Mouse (Mus musculus): Measurements from ENCODE around the gene Syt1. TPM values are rescaled to one million over a fixed set of nuclear protein-coding genes. Genes with fewer than 3 reads are reported as not detected.
A peak's percentile ranks its signal among the peaks of the same experiment; 100 is the strongest.

Syt1 gene
- total RNA-seq, 2 experiments from 2014 or later = 0.13 to 0.15 TPM

DNA sequence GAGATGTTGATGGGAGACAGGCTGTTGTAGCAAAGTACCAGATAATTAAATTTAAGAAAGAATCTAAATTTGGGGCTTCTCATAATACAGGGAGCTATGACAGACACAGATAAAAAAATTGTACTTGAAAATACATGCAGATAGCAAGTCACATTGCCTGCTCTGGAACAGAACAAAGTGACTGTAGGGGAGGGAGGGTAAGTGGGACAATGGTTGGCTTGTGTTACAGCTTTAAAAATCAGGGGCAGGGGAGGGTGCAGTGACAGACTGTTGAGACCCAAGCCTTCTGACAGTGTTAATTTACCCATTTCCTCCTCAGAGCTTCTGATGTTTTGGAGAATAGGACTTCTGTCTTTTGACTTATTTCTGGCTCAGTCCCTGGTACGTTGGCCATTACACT is 126.3 kb downstream of the Syt1 start:
- DNase-seq = no peak

DNA sequence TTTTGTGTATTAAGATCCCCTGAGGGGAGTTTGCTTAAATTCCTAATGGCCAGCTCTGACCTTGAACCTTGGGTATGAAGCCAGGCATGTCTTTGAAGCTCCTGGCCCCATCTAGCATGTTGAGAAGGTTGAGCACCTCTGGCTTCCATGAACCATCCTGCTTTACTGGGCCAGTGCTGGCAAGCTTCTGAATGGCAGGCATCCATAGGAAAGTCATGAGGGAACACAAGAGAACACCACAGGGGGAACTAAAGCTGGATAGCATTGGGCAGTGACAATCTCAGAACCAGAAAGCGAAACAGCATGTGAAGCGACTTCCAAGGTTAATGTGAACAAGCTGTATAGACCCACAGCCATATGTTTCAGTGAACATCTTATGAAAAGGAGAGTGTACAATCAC is 130.4 kb downstream of the Syt1 start:
- no peak for DNase-seq

DNA sequence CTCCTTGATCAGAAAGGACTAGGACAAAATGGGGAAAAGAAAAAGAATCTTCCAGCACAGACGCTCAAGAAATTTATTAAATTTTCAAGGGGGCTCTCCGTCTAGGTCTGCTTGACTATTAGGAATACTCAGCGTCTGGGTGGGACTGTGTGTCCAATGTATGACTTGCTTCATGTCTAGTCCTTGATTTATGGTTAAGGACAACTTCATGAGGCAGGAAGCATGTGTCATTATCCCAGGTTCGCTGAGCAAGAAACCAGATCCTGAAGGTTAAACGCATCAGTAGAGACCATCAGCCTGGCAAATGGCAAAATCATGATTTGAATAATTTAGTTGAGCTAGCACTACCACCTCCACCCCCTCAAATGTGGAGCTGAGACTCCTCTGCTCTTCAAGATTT is 135.1 kb downstream of the Syt1 start:
- DNase-seq = no peak

DNA sequence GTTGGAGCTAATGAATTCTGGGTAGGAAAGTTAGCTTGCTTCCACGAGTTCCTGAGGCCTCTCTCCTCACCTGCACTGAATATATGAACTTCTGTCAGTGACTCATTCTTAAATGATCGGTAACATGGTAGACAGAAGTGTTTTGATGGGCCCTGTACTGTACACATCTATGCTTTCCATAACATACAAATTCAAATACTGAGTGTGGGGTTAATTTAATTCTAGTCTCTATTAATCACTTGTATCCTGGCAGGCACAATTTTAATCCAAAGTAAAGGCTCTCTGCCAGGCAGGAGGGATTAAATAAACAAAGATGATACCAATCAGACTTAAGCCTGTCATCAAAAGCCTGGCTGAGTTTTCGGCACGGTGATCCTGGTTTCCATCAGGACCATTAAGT is 136.1 kb downstream of the Syt1 start:
- no peak for DNase-seq

DNA sequence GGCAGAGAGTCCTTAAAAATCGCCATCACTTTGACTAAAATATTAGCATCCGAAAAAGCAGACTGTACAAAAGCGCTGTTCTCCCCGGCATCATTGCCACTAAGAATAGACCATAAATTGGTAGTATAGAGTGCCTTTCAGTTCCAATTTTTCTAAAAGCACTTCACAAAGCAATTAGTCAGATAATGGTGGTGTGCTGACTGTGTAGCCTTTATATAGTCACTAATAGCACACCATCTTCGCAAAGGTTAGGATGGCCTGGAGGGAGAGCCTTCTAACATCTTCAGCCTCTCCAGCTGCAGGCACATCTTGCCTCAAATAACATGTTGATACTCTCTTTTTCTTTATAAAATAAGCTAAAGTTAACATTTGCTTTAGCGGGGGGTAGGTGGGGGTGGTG is 138.4 kb downstream of the Syt1 start:
- no peak for DNase-seq

DNA sequence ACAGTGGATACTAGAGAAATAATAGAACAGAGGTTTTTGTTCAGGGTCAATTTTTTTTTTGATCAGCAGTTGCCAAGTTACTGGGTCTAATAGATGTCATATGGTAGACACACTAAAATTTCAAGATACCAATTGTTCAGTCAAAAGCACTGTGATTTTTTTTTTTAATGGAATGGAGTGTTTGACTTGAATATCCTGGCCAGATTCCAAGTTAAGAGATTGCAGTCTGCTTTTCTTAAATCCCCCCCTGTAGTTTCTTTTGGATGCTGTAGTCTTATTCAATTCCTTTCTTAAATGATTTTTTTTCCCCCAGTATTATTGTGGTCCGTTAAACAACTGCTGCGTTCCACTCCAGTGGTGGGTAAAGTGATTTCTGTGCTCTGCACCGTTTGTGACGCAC is 140.2 kb downstream of the Syt1 start:
- no peak for DNase-seq

DNA sequence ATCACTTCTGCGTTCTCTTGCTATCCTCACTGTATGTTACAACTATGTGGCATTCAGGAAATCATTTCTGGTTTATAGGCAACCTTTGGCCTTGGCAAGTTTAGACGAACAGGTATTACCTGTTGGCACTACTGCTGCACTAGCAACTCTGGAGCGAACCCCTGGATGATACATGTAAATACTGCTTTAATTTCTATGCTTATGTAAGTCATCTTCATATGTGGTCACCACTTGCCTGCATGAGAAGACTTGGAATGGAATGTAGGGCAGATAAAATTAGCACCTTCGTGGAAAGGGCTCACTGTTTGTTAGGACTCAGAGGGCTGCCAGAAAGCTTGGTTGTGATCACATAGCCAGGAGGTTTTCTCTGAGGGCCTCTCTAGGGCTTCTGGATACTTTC is 142.6 kb downstream of the Syt1 start:
- DNase-seq = peak; percentile 26 to 45

DNA sequence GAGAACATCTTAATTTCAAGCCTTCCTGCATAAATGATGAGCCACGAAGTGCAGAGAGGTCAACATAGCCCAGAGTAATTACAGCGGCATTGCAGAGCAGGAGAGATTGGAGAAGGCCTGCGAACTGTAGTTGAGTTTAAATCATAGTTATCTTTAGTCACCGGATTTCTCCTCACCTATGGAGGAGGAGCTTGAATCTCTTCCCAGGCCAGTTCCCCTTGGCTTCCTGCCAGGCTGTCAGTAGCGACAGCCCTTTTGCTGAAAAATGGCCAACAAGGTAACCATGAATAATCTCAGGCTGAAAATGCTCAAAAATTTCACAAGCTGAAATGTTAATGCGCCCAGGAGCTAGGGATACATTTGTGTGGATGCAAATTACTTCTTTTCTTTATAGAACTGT is 143.6 kb downstream of the Syt1 start:
- peak; percentile 45 to 46 for DNase-seq

DNA sequence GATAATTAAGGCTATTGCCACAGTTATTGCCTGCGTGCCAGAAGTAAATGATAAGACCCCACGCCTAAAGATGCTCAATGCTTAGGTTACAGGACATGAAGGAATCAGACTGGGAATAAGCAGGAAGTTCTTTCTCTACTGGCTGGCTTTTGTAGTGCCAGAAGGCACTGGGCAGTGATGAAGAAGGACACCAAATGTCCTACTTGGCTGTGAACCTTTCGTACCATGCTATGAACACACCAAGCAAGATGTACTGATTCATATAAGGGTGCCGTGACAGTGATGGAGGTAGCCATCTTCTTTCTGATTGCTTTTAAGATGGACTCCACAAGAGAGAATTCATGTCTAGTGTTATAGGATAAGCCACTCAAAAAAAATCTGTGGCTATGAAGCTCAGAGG is 145.2 kb downstream of the Syt1 start:
- no peak for DNase-seq

DNA sequence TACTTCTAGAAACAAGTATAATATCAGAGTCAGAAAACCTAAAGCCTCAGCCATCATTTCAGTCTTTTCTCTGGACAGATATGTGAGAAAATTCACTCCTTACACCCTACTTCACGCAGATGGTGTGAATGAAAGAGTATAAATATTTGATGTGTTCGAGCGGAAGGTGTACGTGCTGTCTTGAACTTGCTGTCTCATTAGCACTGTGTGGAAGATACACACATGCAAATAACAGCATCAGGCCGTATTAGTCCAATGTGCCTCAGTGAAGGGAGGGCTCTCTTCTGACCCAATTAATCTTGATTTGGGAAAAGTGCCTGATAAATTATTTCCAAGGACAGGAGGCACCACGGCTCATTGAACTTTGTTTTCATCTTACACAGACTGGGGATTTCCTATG is 154.8 kb downstream of the Syt1 start:
- no peak for DNase-seq

DNA sequence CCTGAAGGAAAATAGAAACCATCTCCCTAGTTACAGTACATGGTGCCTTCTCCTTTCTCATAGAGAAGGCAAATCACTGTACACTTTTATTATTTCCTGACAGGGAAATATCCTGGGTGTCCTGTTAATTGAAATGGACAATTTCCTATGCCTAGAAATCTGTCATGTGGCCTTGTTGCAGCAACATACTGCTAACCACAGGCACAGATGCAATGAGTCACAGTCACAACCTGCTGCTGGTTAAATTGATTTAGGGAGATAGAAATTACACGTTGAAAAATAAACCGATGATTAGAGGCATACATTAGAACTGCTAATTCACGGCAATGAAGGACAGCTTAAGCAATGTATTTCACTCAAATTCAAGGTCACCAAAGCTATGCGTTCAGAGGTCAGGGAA is 158.0 kb downstream of the Syt1 start:
- no peak for DNase-seq

DNA sequence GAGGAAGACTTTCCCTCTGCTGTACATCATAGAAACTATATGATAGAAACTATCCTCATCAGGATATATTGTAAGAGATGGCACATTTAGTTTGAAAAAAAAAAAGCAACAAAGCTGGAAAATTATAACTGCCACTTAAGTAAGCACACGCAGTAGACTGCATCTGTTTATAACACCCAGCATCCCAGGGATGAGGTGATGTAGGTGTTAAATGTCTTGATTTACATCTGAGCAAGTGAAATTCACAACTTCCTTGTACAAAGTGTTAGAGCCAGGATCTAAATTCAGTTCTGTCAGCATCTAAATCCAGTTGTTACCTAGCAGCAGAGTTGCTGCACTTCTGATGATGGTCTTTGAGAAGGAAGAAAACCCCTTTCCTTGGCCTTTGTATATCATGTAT is 173.3 kb downstream of the Syt1 start:
- DNase-seq = no peak

DNA sequence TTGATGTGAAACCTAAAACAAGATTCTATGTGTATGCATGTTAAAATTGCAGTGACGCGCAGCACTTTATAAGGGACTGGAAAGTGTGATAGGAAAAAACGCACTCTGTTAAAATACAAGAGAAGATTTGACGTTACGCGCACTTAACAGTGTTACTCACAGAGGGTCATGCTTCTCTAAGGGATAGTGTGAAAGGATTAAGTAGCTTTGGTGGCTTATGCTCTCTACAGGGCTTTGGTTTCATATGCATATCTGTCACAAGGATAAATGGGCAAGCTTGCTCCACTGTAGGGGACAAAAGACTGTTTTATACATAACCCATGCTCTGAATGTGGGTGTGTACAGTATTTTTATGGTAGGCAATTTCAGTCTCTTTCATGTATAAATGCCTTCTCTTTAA is 178.5 kb downstream of the Syt1 start:
- DNase-seq = no peak

DNA sequence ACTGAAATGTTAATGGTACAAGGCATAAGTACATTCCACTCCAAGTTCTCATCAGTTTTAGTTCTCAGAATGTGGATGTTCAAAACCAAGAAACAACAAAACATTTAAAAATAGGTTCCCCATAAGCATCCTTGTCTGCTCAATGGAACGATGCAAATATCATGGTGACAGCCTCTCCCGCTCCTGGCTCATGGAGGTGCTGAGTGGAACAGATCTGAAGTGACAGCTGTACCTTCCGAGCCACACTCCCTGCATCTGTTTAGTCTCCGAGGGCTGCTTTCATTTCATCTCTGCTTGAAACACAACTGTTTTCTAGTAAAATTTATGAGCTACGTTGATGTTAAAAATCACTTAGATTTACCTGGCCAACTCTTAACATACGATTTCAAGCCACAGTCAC is 179.0 kb downstream of the Syt1 start:
- DNase-seq = no peak

DNA sequence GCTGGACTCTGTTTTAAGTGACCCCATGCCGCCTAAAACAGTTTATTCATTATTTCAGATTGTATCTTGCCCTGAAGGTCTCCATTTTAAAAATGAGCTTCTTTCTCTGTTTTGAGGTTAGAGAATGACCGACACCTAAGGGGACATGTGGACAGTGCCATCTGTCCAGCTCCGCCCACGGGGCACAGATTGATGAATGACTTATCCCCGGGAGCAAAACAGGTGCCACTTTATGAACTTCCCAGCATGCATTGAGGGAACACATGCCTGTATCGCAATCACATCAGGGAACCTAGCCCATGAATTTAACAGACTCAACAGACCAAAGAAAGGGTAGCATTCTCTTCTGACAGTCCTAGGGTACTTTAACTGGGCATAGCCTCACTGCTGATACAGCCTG is 188.5 kb downstream of the Syt1 start:
- DNase-seq = no peak

DNA sequence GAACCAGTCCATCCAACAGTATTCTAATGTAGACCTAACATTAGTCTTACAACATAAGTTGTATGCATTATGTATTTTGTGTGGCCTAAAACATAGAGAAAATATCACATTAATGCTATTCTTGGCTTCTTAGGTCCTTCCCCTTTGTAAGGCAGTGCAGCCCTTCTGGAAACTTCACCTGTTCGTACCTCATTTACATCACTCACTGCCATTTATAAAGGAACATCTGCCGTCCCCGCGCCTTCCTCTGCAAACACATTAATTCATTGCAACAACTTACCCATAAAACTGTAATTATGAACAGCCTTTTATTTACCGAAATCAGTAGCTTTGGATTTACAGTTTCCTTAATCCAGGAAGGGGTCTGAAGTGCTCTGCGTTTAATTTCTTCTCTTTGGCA is 195.4 kb downstream of the Syt1 start:
- DNase-seq = no peak

DNA sequence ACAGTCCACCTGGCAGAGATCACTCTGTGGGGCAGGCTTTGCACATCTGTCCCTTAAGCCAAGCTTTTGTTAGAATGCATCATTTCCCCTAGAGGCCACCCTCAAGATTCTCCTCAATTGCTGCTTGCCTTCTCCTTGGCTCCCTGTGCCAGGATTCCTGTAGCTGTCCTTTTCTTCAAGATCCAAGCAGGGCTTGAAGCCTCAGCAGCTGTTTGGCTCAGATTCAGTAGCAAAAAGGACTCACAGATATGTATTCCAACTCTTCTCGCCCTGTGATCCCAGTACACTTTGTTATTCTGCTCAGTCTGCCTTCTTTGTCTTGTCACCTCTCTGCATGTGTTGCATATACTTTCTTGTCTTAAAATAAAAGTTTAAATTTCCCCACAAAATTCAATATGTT is 206.4 kb downstream of the Syt1 start:
- DNase-seq = peak; percentile 2 to 44

DNA sequence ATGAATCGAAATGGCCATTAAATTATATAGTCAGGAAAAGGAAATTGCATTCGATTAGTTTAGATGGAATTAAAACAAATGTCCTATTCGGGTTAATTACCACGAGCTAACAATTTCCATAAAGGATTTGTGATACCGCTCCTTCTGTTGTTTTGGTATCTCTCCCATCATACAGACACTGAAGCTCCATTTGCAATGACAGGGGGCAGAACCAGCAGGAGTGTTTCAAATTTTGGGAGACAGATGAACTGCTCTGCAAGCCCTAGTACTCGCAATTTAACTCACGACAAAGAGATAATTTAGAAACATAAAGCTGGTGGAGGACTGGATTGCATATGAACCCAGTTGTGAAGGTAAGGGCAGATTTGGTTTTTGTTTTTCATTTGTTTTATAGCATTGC is 210.0 kb downstream of the Syt1 start:
- DNase-seq = no peak

DNA sequence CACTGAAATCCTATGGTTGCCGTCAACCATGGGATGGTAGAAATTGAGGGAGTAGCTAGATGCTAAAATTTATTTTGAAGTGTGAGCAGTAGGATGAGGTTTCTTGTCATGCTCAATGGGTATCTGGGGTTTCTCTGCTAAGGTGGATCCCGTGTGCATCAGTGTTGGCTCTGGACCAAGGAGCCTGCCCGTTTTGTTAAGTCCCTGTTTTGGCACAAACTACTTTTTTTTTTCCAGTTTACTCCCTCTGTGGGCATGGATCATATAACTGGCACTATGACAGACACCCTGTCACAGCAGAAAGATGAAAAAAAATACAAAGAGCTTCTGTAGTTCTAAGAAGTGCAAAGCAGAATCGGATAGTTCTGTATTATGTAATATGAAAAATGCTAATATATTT is 212.0 kb downstream of the Syt1 start:
- DNase-seq = no peak

DNA sequence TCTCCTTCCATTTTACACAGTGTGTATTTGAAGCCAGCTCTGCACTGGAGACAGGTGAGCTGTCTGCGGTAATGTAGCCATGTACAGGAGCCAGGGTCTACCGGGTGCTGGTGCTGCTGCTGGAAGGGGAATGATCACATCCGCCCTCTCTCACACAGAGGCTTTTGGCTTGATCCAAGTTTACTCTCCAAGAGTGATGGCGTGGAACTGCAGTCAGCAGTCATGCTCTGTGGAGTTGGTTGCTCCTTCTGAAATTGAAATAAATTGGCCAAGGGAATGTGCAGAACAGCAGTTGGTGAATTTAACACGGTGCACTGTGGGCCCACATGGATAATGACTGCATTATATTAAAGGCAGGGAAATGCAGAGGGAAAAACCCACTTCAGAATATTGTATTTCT is 228.0 kb downstream of the Syt1 start:
- no peak for DNase-seq

DNA sequence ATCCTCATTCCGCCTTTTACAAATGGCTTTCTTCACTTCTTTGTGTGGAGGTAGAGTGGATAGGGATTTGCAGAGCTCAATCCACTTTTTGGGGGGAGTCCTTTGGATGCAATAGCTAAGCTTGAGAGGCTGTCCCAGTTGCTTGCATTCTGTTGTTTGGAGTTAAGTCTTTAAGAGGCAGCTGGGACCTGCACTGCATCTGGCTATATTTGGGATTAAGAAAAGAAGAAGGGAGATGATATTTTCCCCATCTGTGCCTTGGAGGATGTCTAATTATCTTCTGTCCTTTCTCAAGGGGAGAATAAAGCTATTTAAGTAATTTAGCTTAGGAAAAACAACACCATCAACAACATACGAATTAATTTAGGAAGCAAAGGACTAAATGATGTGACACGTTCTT is 230.2 kb downstream of the Syt1 start:
- no peak for DNase-seq

DNA sequence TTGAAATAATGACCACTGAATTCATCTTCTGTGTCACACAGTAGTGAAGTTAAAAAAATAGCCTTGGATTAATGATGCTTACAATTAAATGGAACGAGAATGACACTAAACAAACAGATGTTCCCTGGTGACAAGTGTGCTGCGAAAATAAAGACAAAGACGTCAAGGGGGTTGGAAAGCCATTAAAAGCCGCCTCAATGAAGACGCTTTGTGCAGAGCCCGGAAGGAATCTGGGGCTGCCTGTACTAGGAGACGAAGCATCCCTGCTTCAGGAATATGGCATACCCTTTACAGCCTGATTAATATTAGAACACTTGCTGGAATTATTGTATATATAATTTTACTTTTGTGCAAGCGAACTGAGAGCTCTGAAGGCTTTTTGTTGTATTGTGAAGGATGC is 234.0 kb downstream of the Syt1 start:
- no peak for DNase-seq

DNA sequence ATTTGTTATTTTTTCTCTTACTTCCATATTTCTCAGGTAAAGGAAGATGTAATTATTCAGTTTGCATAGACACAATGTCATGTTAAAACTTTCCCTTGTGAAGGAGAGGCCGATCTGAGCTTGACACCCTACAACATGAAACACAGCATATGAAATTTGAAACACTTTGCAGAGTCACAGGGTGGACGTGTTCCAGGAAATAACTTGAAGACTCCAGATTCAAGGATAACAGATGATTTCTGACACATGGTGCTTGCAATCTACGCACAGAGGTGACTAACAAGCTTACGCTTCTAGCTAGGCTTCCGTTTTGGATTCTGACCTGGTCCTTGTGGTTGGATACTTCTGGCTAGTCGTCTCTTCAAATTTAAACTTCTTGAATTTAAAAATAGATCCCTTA is 239.7 kb downstream of the Syt1 start:
- DNase-seq = no peak

DNA sequence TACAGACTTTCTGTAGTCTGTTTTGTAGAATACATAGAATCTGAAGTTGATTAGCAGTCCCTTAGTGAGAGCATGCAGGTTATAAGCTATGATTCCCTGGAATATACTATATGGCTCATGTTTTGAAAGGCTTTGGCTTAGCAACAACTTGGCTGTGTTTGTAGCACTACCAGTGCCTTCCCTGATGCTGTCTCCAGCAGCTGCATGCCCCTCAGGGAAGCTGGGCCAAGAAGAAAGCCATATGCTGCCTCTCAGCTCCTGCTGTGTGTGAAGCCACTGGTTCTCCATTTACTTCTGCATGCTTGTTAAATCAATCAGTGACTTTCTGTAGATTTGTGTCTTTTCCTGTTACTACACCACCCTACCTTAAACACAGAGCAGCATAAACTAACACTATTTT is 245.2 kb downstream of the Syt1 start:
- no peak for DNase-seq

DNA sequence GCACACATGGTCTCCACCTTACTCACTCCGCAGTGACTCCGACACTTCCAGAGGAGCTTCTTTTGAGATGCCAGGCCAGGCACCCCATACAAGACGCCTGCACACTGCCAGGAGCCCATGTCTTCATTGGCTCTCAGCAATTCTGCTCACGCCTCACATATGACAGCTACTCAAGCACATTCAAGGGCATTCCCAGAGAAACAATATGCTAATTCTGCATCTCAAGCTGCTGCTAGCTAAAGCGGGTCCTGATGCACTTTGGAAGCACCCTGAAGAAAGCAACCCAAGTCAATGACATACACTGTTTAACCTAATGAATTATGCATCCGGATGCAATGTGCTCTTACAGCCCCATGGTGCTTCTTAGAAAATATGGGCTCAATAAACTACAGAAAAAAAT is 247.1 kb downstream of the Syt1 start:
- DNase-seq = no peak

DNA sequence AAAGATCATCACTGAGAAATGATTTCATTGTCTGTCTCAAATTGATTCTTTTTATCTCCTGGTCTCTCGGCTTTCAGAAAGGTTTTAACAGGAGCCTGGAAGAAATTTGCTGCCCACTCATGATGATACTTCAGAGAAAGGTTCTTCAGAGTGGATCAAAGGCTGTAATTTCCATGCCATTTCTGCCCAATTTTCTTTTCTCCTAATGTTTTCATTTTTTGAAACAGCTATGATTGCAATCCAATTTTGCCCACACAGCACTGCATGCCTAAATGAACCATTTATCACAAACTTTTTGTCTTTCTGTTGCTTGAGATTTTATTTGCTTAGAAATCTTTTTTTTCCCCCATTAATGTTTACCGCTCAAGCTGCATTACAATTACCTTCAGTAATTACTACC is 257.5 kb downstream of the Syt1 start:
- no peak for DNase-seq
